Comparison of ENCODE assay signal across 26 mouse cellular contexts in the genomic region with DNA sequence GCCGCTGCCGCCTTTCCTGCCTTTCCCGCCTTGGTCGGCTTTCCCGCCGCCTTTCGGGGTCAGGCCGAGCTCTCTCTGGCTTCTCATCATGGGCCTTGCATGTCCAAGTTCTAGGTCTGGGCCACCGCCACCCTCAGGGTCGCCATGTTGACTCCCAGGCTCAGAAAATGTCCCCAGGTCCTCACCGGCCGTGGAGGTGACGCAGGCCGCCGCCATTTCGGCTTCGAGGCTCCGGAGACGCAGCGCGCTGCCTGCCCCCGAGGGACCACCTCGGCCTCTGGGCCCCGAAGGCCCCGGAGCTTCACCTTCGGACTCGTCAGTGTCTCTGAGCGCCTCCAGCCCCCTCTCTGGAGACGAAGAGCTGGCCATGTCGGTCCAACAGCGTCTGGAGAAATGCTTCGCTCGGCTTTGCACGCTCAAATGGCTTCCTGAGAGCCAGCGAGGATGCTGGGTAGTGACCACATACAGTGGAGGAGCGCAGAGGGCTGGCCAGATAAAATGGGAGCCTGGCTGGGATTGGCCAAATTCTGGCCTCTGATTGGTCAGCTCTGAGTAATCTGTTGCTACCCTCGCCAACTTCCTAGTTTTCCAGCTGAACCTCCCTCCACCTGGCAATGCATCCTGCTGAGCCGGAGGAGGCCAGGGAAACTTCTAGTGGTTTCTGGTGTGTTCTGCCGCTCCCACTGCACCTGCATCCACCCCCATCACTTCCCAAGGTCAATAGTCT. TPM values are rescaled to one million over a fixed set of nuclear protein-coding genes. Genes with fewer than 3 reads are reported as not detected.
"Had no signal": no experiment of that assay in that cellular context is flagged by ENCODE, and none has a peak within 500 bp of the region (broad histone marks: within the 10 kb centered on the region; RNA-seq: fewer than 3 reads in every experiment).

Gene AU022751 (minus strand): TSS at position 466 of the 727 bp plus-strand sequence.

- H3K4me1 ChIP-seq: limb, embryonic 12.5 days; limb, embryonic 15.5 days; midbrain, embryonic 12.5 days; midbrain, embryonic 15.5 days; neural tube, embryonic 12.5 days; neural tube, embryonic 15.5 days had no signal

- H3K9ac ChIP-seq: limb, embryonic 12.5 days; limb, embryonic 15.5 days; liver, embryonic 14.5 days; liver, postnatal 0 days; midbrain, embryonic 12.5 days; midbrain, embryonic 15.5 days; neural tube, embryonic 12.5 days; neural tube, embryonic 15.5 days had no signal

- H3K27me3 ChIP-seq: limb, embryonic 12.5 days; limb, embryonic 15.5 days; midbrain, embryonic 12.5 days; midbrain, embryonic 15.5 days; neural tube, embryonic 12.5 days; neural tube, embryonic 15.5 days had no signal

- H3K36me3 ChIP-seq: limb, embryonic 12.5 days; limb, embryonic 15.5 days; midbrain, embryonic 15.5 days; neural tube, embryonic 12.5 days; neural tube, embryonic 15.5 days had no signal

- H3K4me2 ChIP-seq: limb, embryonic 12.5 days; limb, embryonic 15.5 days; liver, embryonic 11.5 days; midbrain, embryonic 12.5 days; midbrain, embryonic 15.5 days; neural tube, embryonic 12.5 days; neural tube, embryonic 15.5 days had no signal

- ATAC-seq: liver, postnatal 0 days; midbrain, embryonic 15.5 days had no signal

- H3K27ac ChIP-seq: limb, embryonic 12.5 days; limb, embryonic 15.5 days; liver, embryonic 14.5 days; macrophage; midbrain, embryonic 12.5 days; midbrain, embryonic 15.5 days; neural tube, embryonic 12.5 days; neural tube, embryonic 15.5 days; stomach, postnatal 0 days had no signal

- H3K9me3 ChIP-seq: limb, embryonic 15.5 days had no signal

- H3K4me3 ChIP-seq: limb, embryonic 12.5 days; limb, embryonic 15.5 days; midbrain, embryonic 12.5 days; midbrain, embryonic 15.5 days; neural tube, embryonic 12.5 days; neural tube, embryonic 15.5 days had no signal

- DNase-seq: kidney, adult 11 months; kidney, adult 9 months; kidney, postnatal 14 days; kidney, postnatal 4 days; left cerebral cortex, postnatal 4 days; liver, postnatal 0 days; right cerebral cortex, adult 18-20 months; right cerebral cortex, postnatal 14 days; right cerebral cortex, postnatal 4 days; thymus, adult 2 months; thymus, postnatal 14 days; thymus, postnatal 4 days had no signal

RNA-seq across cellular contexts. Expression of gene AU022751, which starts in this region (rescaled TPM):
- total RNA-seq: megakaryocyte, adult 5-6 weeks had no signal
- polyA plus RNA-seq: kidney, embryonic 16.5 days; limb, embryonic 12.5 days; limb, embryonic 15.5 days; liver, embryonic 11.5 days; liver, embryonic 14.5 days; liver, postnatal 0 days; lung, embryonic 16.5 days; macrophage; midbrain, embryonic 12.5 days; neural tube, embryonic 12.5 days; neural tube, embryonic 15.5 days; stomach, embryonic 14.5 days; stomach, postnatal 0 days; thymus, adult 2 months had no signal
